Mouse (Mus musculus): ENCODE measurements around the gene Hrh3.

The Hrh3 gene

DNA sequence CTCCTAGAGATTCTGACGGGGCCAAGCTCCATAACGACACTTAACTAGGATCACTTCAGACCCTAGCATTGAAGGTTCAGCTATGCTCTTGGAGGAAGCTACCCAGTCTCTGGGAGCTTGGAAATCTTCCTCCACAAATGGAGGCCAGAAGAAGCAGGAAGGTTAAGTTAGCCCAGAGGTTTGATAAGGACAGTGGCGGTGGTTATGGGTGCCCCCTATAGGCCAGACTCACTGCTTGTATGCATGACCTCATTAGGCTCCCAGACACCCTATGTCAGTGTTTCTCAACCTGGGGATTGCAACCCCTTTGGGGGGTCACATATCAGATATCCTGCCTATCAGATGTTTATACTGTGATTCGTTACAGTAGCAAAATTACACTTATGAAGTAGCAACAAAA lies 2.8 kb upstream of the Hrh3 start:
- no peak for DNase-seq (ENCODE audit: extremely low read depth, insufficient read length, low spot score)

- no peak for DNase-seq (ENCODE audit: extremely low read depth, insufficient read length, low spot score)
Observed at GRCm38 (mm10) chr2:180105441-180106190, 1.3 kb upstream of the Hrh3 start.

GRCm38 (mm10) chr2:180104659-180105377 lies 530 bp upstream of the Hrh3 start:
- DNase-seq (ENCODE audit: extremely low read depth, insufficient read length, low spot score), result no peak

- DNase-seq (ENCODE audit: extremely low read depth, insufficient read length, low spot score), result no peak
Observed at GRCm38 (mm10) chr2:180103151-180103977, 924 bp downstream of the Hrh3 start.

GRCm38 (mm10) chr2:180099529-180099928 lies 4.8 kb downstream of the Hrh3 start:
- DNase-seq (ENCODE audit: extremely low read depth, insufficient read length, low spot score), result no peak

- DNase-seq (ENCODE audit: extremely low read depth, insufficient read length, low spot score), result no peak
Observed at GRCm38 (mm10) chr2:180098167-180098566, 6.1 kb downstream of the Hrh3 start.

- no peak for DNase-seq (ENCODE audit: extremely low read depth, insufficient read length, low spot score)
Observed at GRCm38 (mm10) chr2:180097585-180097984, 6.7 kb downstream of the Hrh3 start.

DNA sequence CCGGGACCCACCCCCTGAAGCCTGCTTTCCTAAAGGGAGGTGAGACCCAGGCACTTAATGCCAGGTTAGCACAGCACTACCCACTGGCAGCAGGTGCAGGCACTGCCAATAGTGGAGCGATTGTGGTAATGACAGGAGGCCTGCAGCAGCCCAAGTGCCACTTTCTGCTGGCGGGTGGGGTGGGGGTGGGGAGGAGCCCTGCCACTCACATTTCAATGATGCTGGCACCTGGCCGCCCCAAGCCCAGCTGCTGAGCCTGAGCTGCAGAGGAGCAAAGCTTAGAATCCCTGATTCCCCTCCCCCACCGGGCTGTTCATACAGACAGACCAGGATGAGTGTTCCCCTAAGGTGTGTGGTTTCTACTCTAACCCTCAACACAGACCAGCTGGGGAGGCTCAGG lies 8.6 kb downstream of the Hrh3 start:
- DNase-seq (ENCODE audit: extremely low read depth, insufficient read length, low spot score), result no peak

- no peak for DNase-seq (ENCODE audit: extremely low read depth, insufficient read length, low spot score)
Observed at GRCm38 (mm10) chr2:180090285-180090684, 14.0 kb downstream of the Hrh3 start.

GRCm38 (mm10) chr2:180087472-180087871 lies 16.8 kb downstream of the Hrh3 start:
- no peak for DNase-seq (ENCODE audit: extremely low read depth, insufficient read length, low spot score)

- no peak for DNase-seq (ENCODE audit: extremely low read depth, insufficient read length, low spot score)
Observed at GRCm38 (mm10) chr2:180086637-180087027, 17.7 kb downstream of the Hrh3 start.

DNA sequence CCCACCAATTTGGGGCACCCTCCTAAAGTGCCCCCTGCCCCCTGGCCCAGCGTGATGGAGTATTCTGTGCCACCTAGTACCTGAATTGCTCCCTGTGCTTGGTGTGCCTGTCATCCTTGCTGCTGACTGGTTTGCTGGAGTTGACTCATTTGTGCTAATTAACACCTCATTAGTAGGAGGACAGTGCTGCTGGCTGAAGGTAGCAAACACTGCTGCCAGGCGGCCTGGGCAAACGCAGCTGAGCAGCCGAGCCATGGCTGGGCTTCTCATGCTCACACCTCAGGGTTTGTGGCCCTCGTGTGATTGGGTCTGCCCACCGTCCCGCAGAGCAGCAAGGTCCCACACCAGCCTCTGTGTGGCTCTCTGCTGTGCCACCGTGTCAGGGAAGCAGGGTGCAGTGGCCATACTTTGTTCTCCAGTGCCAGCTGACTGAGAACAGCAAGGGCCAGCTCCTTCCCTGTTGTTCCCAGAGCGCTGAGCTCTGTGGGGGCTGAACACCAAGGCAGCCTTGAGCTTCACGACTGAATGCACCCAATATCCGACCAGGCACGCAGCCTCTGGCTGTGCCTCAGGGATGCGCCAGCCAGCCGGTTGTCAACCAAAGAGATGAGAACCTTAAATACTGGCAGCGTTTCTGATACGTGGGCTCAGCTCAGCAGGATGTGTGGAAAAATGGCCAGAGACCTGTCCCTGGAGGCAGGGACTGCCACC lies 18.2 kb downstream of the Hrh3 start:
- no peak for DNase-seq (ENCODE audit: extremely low read depth, insufficient read length, low spot score)

DNA sequence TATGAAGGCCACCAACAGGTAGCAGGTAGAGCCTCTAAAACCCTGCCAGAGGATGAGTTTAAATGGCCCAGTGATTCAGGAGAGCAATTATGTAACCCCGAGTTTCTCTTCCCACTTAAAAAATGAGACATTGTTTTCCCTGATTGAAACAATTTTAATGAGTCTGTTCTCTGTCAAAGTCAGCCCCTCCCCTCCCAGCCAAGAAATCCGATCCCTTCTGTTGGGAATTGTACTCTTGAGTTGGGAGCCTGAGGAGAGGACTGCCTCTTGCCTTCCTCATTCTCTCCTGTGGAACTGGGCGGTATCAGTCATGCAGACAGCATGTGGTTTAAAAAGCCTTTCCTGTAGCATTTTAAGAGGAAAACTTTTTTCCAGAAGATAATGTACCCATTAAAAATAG lies 19.7 kb downstream of the Hrh3 start:
- no peak for DNase-seq (ENCODE audit: extremely low read depth, insufficient read length, low spot score)

DNA sequence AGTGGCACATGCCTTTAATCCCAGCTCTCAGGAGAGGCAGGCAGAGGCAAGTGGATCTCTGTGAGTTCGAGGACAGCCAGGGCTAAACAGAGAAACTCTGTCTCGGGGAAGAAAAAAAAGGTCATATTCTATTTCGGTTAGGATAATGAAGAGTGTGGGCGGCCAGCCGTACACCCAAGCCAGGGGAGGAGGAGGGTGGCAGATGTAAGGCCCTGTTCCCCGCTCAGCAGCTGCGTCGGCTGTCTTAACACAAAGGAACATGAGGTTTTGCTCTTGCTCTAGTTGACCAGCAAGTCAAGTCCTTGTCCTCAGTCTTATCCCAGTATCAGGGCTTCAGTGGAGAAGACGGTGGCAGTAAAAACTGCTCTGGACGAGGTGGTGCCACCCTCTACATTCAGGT lies 21.2 kb downstream of the Hrh3 start:
- no peak for DNase-seq (ENCODE audit: extremely low read depth, insufficient read length, low spot score)

DNA sequence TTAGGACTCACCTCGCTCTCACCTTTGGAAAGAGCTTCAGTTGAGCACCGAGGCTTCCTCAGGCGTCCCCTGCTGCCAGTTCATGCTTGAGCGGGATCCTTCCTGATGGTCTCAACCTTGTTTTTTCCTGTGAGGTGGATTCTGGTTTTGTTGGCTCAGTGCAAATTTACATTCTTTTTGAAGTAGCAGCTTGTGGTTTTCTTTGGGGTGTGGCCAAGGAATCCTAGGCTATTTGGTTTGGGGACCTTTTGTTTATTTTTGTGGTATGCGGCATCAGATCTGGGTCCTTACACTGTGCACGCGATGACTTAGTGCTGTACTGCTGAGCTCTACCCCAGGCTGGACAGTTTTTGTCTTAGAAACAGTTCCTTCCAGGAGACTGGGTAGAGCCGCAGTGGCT lies 23.6 kb downstream of the Hrh3 start:
- peak; percentile 62 for DNase-seq (ENCODE audit: extremely low read depth, insufficient read length, low spot score)

GRCm38 (mm10) chr2:180077622-180078021 lies 26.7 kb downstream of the Hrh3 start:
- DNase-seq (ENCODE audit: extremely low read depth, insufficient read length, low spot score), result no peak

DNA sequence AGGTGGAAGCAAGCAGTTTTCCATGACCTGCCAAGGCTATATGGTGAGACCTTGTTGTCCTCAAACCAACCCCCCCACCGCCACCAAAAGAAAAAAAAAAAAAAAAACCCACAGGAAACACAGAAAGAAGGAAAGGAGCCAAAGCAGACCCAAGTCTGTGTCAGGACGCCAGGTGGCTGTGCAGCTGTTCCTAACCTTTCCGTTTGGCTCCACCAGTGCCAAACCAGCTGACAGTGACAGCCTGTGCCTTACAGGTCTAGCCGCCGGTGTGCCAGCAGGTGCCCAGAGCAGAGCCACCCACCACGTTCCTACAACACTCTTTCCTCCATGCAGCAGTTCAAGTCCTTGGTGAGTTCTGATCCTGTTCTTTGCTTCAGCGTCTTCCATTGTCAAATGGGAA lies 31.4 kb downstream of the Hrh3 start:
- no peak for DNase-seq (ENCODE audit: extremely low read depth, insufficient read length, low spot score)

- no peak for DNase-seq (ENCODE audit: extremely low read depth, insufficient read length, low spot score)
Observed at GRCm38 (mm10) chr2:180071671-180072070, 32.6 kb downstream of the Hrh3 start.

- peak; percentile 90 for DNase-seq (ENCODE audit: extremely low read depth, insufficient read length, low spot score)
Observed at GRCm38 (mm10) chr2:180070481-180071453, 33.5 kb downstream of the Hrh3 start, which contains the start of gene Mtg2. Gene Mtg2, plus strand, starts transcription at chr2:180070588.

All from 3134 (cell line).